Mouse (Mus musculus) lung, postnatal 0 days (tissue): ENCODE measurements around the gene St3gal3. TPM values are rescaled to one million over a fixed set of nuclear protein-coding genes. Genes with fewer than 3 reads are reported as not detected.

Source experiments
- ATAC-seq: fragments of 200-750 bp; cut with Nextera tagmentation; 2 replicates; pipeline ENCODE4 v1.8.0; 2017; ENCODE audit warnings: moderate library complexity
- DNase-seq: peaks from one replicate; pipeline ENCODE4 v3.0.0-alpha.2; 2016; ENCODE audit warnings: low spot score
- H3K27ac ChIP-seq: fragments of 300-500 bp; sonication (generic); 2 replicates; pipeline ENCODE4 v1.5.1; 2014; ENCODE audit warnings: antibody characterized with exemption, mild to moderate bottlenecking, low read length, mixed read lengths
- H3K27me3 ChIP-seq: fragments of 300-500 bp; sonication (generic); replicated peaks from 2 replicates; pipeline ENCODE4 v1.6.1; 2014; ENCODE audit warnings: low read length, mixed read lengths; ENCODE audit not compliant: insufficient read depth
- H3K36me3 ChIP-seq: fragments of 300-500 bp; sonication (generic); 2 replicates; pipeline ENCODE4 v1.6.1; 2014; ENCODE audit warnings: low read length, mixed read lengths; ENCODE audit not compliant: insufficient read depth
- H3K4me1 ChIP-seq: fragments of 300-500 bp; sonication (generic); 2 replicates; pipeline ENCODE4 v1.6.1; 2014; ENCODE audit warnings: antibody characterized with exemption, low read depth, low read length, mixed read lengths; ENCODE audit not compliant: insufficient read depth
- H3K4me2 ChIP-seq: fragments of 300-500 bp; sonication (generic); replicated peaks from 2 replicates; pipeline ENCODE4 v1.6.1; 2014; ENCODE audit warnings: low read depth, mild to moderate bottlenecking, low read length, moderate library complexity, mixed read lengths
- H3K4me3 ChIP-seq: fragments of 300-500 bp; sonication (generic); 2 replicates; pipeline ENCODE4 v1.5.1; 2014; ENCODE audit warnings: low read depth, low read length
- H3K9ac ChIP-seq: fragments of 300-500 bp; sonication (generic); replicated peaks from 2 replicates; pipeline ENCODE4 v1.6.1; 2014; ENCODE audit warnings: low read depth, mild to moderate bottlenecking
- H3K9me3 ChIP-seq: fragments of 300-500 bp; sonication (generic); 2 replicates; pipeline ENCODE4 v1.6.1; 2016; ENCODE audit warnings: low read length, mixed read lengths
- CTCF ChIP-seq: IDR thresholded peaks from 2 replicates; pipeline ENCODE4 v1.5.1; 2016; ENCODE audit warnings: antibody characterized with exemption, mild to moderate bottlenecking
- EP300 ChIP-seq: IDR thresholded peaks from 2 replicates; pipeline ENCODE4 v1.6.1; 2016; ENCODE audit warnings: antibody characterized with exemption, mild to moderate bottlenecking, control low read depth
- WGBS: fragments of 180-500 bp; shearing (Covaris S2); extraction: QIAGEN DNeasy Blood & Tissue Kit; methylation state at CpG from one replicate; pipeline ENCODE4 v1.1.7; 2014; 5-methylcytosine and 5-hydroxymethylcytosine counted together
- polyA plus RNA-seq: library from polyadenylated mRNA; unstranded; fragments of >200 nt; fragmentation: Nextera tagmentation; extraction: Ambion mirVana; gene quantifications from 2 replicates; pipeline ENCODE4 v1.2.1, GENCODE M21; 2015

St3gal3 gene
- polyA plus RNA-seq, 1 experiment from 2014 or later, result 4.5 TPM

GRCm38 (mm10) chr4:118019218-118019617 is 115.5 kb downstream of the St3gal3 start:
- peaks cover 15% of the 10 kb centered on the region; the same call in 1 of the 2 replicates for H3K4me1 ChIP-seq
- DNase-seq (no peak), ATAC-seq (no peak)
- no peaks in the 10 kb centered on the region for H3K9me3 ChIP-seq
- no peaks in the 10 kb centered on the region for H3K36me3 ChIP-seq
- no peak overlapping the region for H3K4me2 ChIP-seq
- WGBS, result 74% methylated on average over 5 of the region's 5 CpGs
- TF ChIP-seq EP300, result no peak
- no peak for TF ChIP-seq CTCF
- no peaks in the 10 kb centered on the region for H3K27me3 ChIP-seq
- H3K4me3 ChIP-seq, result no peak overlapping the region
- H3K9ac ChIP-seq, result no peak overlapping the region
- no peak overlapping the region for H3K27ac ChIP-seq

- Histone ChIP-seq H3K36me3 (no peaks in the 10 kb centered on the region), H3K9me3 (no peaks in the 10 kb centered on the region), H3K4me2 (no peak overlapping the region), H3K9ac (no peak overlapping the region), H3K27me3 (no peaks in the 10 kb centered on the region), H3K27ac (no peak overlapping the region), H3K4me1 (peaks cover 15% of the 10 kb centered on the region; the same call in 1 of the 2 replicates), H3K4me3 (no peak overlapping the region)
- DNase-seq (no peak), ATAC-seq (no peak)
- WGBS, result 86% methylated on average over 16 of the region's 16 CpGs
- TF ChIP-seq CTCF (no peak), EP300 (no peak)
These were observed 117.5 kb downstream of the St3gal3 start for GRCm38 (mm10) chr4:118017021-118017805.

GRCm38 (mm10) chr4:118016323-118016911 is 118.3 kb downstream of the St3gal3 start:
- no peak overlapping the region for H3K4me2 ChIP-seq
- no peak overlapping the region for H3K9ac ChIP-seq
- DNase-seq (peak; percentile 55), ATAC-seq (peak; percentile 68)
- H3K4me3 ChIP-seq, result no peak overlapping the region
- H3K9me3 ChIP-seq, result no peaks in the 10 kb centered on the region
- 0 out of 2 replicates have a peak overlapping the region, but pooled peaks have one; percentile 6 for H3K27ac ChIP-seq
- TF ChIP-seq CTCF (no peak), EP300 (peak; percentile 61)
- H3K4me1 ChIP-seq, result peaks cover 15% of the 10 kb centered on the region; the same call in 1 of the 2 replicates
- no peaks in the 10 kb centered on the region for H3K27me3 ChIP-seq
- H3K36me3 ChIP-seq, result no peaks in the 10 kb centered on the region
- 49% methylated on average over 10 of the region's 10 CpGs for WGBS

DNA sequence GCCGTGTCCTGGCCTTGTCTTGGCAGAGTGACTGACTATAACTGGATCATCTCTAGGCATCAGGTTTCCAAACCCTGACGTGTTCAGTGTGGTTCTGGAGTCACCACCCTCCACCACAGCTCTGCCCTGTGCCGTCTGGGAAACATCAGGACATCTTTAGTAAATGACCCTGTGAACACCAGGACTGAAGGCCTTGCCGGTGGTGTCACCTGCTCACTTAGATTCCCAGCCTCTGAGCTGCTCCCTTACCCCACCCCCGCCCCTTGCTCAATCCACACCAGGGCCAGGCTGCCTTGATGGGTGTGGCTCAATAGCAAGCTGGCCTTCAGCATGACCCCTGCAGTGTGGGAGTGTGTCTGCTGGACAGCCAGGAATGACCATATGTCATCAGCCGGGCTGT is 119.1 kb downstream of the St3gal3 start:
- peak; percentile 84 for ATAC-seq

GRCm38 (mm10) chr4:118015126-118015525 is 119.6 kb downstream of the St3gal3 start:
- Histone ChIP-seq H3K9ac (no peak overlapping the region), H3K9me3 (no peaks in the 10 kb centered on the region), H3K27ac (no peak overlapping the region), H3K4me3 (no peak overlapping the region), H3K27me3 (no peaks in the 10 kb centered on the region), H3K36me3 (no peaks in the 10 kb centered on the region), H3K4me1 (peaks cover 15% of the 10 kb centered on the region; the same call in 1 of the 2 replicates), H3K4me2 (no peak overlapping the region)
- WGBS, result 87% methylated on average over 11 of the region's 11 CpGs
- TF ChIP-seq CTCF (no peak), EP300 (no peak)
- ATAC-seq, result no peak
- DNase-seq, result no peak

More for the DNA sequence above, 119.1 kb downstream of the St3gal3 start:
- Histone ChIP-seq H3K4me3 (no peak overlapping the region), H3K36me3 (no peaks in the 10 kb centered on the region), H3K27ac (no peak overlapping the region), H3K9ac (no peak overlapping the region), H3K9me3 (no peaks in the 10 kb centered on the region), H3K4me2 (no peak overlapping the region), H3K4me1 (peaks cover 15% of the 10 kb centered on the region; the same call in 1 of the 2 replicates), H3K27me3 (no peaks in the 10 kb centered on the region)
- TF ChIP-seq CTCF, result no peak
- no peak for TF ChIP-seq EP300
- WGBS, result 61% methylated on average over 6 of the region's 6 CpGs
- peak; percentile 60 for DNase-seq

GRCm38 (mm10) chr4:118010661-118011173 is 124.0 kb downstream of the St3gal3 start:
- DNase-seq (no peak), ATAC-seq (no peak)
- H3K27ac ChIP-seq, result no peak overlapping the region
- no peaks in the 10 kb centered on the region for H3K36me3 ChIP-seq
- H3K9me3 ChIP-seq, result no peaks in the 10 kb centered on the region
- no peak for TF ChIP-seq EP300
- H3K4me1 ChIP-seq, result peaks cover 5% of the 10 kb centered on the region; the same call in 1 of the 2 replicates
- no peak overlapping the region for H3K4me3 ChIP-seq
- no peak overlapping the region for H3K4me2 ChIP-seq
- H3K9ac ChIP-seq, result no peak overlapping the region
- 78% methylated on average over 9 of the region's 9 CpGs for WGBS
- no peaks in the 10 kb centered on the region for H3K27me3 ChIP-seq
